Mouse (Mus musculus): Measurements from ENCODE around the gene Kcnk5.

DNA sequence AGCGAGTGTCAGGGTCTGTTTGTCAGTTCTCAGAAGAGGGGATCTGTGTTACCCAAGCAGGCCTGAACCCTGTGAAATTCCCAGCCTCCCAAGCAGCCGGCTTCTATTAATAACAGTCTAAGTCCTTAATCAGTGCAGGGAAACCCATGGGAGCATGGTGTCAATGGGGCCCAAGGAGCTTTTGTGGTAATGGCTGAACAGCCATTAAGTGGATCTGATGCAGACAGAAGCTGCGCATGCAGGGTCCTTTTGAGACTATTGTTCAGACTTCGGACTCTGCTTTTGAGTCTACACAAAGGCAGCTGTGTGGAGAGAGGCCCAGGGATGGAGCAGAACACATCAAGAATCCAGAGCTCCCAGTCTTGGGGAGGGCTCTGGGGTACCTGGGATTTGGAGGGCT, 43.9 kb upstream of the Kcnk5 start:
- TF ChIP-seq CTCF (IDR thresholded peaks at IDR 0.05; ENCODE audit: borderline replicate concordance, control insufficient read depth, extremely low read depth, insufficient read depth, low read length, poor library complexity) (no peak), POLR2A (IDR thresholded peaks at IDR 0.05; ENCODE audit: control insufficient read depth, extremely low read depth, insufficient read depth, low read length, poor library complexity) (no peak)

Measured in thymus, adult 2 months (tissue).